Mouse (Mus musculus) limb, embryonic 10.5 days (tissue): Measurements from ENCODE around the gene Krt6a. TPM values are rescaled to one million over a fixed set of nuclear protein-coding genes. Genes with fewer than 3 reads are reported as not detected.
"Not testable (repeated sequence)": the region's sequence is repeated elsewhere in the genome, so short reads cannot be mapped to it uniquely, and the experiment has no call there.

ENCODE experiments used
- DNase-seq: peaks from one replicate; pipeline ENCODE4 v3.0.0-alpha.2; 2017; ENCODE audit warnings: low spot score
- H3K27ac ChIP-seq: fragments of 300-500 bp; sonication (generic); 2 replicates; pipeline ENCODE4 v1.5.1; 2016; ENCODE audit warnings: mild to moderate bottlenecking
- H3K27me3 ChIP-seq: fragments of 300-500 bp; sonication (generic); 2 replicates; pipeline ENCODE4 v1.6.1; 2016; ENCODE audit warnings: low read depth, mild to moderate bottlenecking; ENCODE audit not compliant: poor library complexity, severe bottlenecking
- H3K36me3 ChIP-seq: fragments of 300-500 bp; sonication (generic); 2 replicates; pipeline ENCODE4 v1.6.1; 2016; ENCODE audit warnings: mild to moderate bottlenecking, moderate library complexity
- H3K4me1 ChIP-seq: fragments of 300-500 bp; sonication (generic); 2 replicates; pipeline ENCODE4 v1.6.1; 2016
- H3K4me3 ChIP-seq: fragments of 300-500 bp; sonication (generic); 2 replicates; pipeline ENCODE4 v1.5.1; 2016; ENCODE audit warnings: mild to moderate bottlenecking, moderate library complexity
- H3K9me3 ChIP-seq: fragments of 300-500 bp; sonication (generic); replicated peaks from 2 replicates; pipeline ENCODE4 v1.6.1; 2016; ENCODE audit warnings: mild to moderate bottlenecking
- WGBS: fragments of 180-500 bp; shearing (Covaris S2); methylation state at CpG from one replicate; pipeline ENCODE4 v1.1.7; 2016; 5-methylcytosine and 5-hydroxymethylcytosine counted together
- microRNA-seq: library from miRNA; unstranded; fragments of <30 nt; microRNA quantifications from one replicate; pipeline ENCODE4, GENCODE M21; 2017
- polyA plus RNA-seq: library from polyadenylated mRNA; unstranded; fragments of >200 nt; fragmentation: Nextera tagmentation; extraction: Ambion mirVana; gene quantifications from 2 replicates; pipeline ENCODE4 v1.2.1, GENCODE M21; 2016

Krt6a gene
- polyA plus RNA-seq, 1 experiment from 2014 or later, result 0.13 TPM

DNA sequence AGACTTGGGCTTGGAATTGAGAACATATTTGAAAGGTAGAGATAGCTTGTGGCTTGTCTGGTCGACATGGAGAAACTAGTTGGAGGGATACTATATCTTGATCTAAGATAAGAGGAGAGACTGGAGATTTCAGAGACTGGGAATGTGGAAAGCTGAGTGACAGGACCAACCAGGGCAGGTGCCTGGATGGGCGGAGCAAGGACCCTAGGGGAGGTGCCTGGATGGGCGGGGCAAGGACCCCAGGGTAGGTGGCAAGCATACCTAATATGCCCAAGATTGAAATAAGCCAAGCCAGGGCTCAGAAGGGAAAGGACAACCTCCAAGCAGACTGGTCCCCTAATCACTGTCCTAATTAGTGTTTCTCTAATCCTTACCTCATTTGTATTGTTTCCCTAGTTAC is 5.1 kb upstream of the Krt6a start:
- Histone ChIP-seq H3K4me3 (no peak overlapping the region), H3K9me3 (no peaks in the 10 kb centered on the region), H3K27me3 (no peaks in the 10 kb centered on the region), H3K4me1 (no peaks in the 10 kb centered on the region), H3K36me3 (no peaks in the 10 kb centered on the region), H3K27ac (no peak overlapping the region)
- WGBS, result 79% methylated on average over 3 of the region's 3 CpGs
- DNase-seq, result no peak

DNA sequence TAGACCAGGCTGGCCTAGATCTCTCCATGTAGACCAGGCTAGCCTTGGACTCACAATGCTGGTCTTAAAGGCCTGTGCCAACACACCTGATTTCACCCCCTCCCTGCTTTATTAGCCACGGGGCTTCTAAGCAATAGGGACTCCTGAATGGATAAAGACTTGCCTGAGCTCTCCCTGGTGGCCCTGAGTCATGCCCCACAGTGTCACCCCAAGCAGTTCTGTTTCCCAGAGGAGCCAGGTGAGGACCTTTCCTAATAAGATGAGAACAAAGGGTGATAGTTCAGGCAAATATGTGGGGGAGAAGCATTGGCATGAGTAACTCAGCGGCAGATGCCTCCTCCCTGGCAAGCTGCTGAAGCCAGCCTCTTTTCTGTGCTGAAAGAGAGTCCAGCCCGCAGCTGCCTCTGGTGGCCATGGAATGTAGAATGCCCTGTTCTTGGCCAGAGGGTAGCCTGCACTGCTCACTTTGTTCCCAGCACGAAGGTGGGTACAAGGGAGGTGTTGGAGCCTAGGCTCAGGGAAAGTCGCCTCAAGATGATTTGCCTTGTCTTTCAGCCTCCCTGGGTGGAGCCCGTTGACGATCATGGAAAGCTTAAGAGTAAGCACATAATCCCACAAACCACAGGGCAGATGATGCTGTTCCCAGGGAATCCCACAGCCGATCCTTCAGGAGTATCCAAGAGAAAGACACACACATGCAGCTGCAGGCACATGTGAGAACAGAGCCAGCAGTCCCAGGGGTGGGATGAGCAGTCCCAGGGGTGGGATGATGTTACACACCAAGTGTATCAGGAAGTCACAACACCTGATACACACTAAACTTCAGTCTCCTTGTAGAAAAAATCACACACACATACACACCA is 3.5 kb upstream of the Krt6a start:
- H3K4me3 ChIP-seq, result no peak overlapping the region
- H3K9me3 ChIP-seq, result no peaks in the 10 kb centered on the region
- H3K36me3 ChIP-seq, result no peaks in the 10 kb centered on the region
- no peaks in the 10 kb centered on the region for H3K4me1 ChIP-seq
- H3K27ac ChIP-seq, result no peak overlapping the region
- H3K27me3 ChIP-seq, result no peaks in the 10 kb centered on the region
- 75% methylated on average over 8 of the region's 8 CpGs for WGBS
- DNase-seq, result no peak

DNA sequence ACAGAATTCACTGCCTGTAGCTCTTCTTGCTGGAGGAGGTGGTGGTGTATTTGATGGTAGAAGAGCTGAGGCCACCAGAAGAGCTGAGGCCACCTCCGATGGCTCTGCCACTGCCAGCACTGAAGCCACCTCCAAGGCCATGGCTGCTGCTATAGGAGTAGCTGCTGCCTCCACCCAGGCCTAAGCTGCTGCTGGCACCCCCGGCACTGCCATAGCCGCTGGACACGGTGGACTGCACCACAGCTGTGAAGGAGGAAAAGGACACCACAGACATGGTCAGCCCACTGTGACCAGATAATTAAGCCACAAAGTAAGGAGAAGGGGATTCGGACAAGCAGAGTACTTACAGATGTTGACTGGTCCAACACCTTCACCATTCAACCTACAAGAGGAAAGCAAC is 3.6 kb downstream of the Krt6a start:
- not testable (repeated sequence) for DNase-seq, H3K4me1 ChIP-seq, H3K27me3 ChIP-seq, H3K9me3 ChIP-seq, H3K27ac ChIP-seq, H3K4me3 ChIP-seq, H3K36me3 ChIP-seq
- WGBS, result 91% methylated on average over 5 of the region's 5 CpGs

DNA sequence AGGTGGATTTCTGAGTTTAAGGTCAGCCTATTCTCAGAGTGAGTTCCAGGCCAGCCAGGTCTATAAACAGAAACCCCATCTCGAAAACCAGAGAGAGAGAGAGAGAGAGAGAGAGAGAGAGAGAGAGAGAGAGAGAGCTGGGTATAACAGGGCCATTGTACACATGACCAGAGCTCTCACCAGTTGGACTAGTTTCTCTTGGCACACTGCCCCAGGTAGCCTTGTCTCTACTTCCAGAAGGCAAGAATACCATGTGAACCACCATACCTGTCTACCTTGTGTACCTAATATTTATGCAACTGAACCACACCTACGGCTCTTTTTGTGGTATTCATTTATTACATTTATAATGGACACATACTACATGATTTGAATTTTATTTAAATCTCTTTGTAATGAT is 5.9 kb downstream of the Krt6a start:
- Histone ChIP-seq H3K27ac (no peak overlapping the region), H3K4me1 (no peaks in the 10 kb centered on the region), H3K9me3 (no peaks in the 10 kb centered on the region), H3K4me3 (no peak overlapping the region), H3K36me3 (no peaks in the 10 kb centered on the region), H3K27me3 (no peaks in the 10 kb centered on the region)
- DNase-seq, result no peak
- 80% methylated on average over 2 of the region's 2 CpGs for WGBS

DNA sequence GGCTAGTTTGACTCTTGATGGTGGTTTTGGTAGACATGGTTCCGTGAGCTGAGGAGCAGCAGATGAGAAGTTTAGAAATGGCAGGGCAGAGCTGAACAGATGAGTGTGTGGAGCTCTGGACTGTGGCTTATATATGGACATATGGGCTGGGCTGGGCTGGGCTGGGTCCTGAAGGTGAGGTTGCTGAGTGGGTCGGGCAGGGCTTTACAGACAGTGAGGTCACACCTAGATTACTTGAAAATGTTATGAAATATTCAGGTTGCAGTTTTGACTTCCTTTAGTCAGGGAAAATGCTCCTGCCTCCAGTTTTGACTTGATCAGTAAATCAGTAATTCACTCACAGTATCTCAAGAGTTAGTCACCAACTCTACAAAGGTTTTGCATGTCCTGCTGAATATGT is 13.9 kb downstream of the Krt6a start, which contains the start of gene Krt6b:
Krt6b (minus strand) TSS at position 101 of the 400 bp plus-strand sequence.
- DNase-seq, result no peak
- WGBS, result 92% methylated on average over 2 of the region's 2 CpGs
- Histone ChIP-seq H3K36me3 (no peaks in the 10 kb centered on the region), H3K4me3 (no peak within 1 kb of the TSS), H3K27me3 (no peaks in the 10 kb centered on the region), H3K4me1 (no peaks in the 10 kb centered on the region), H3K27ac (no peak within 1 kb of the TSS), H3K9me3 (no peaks in the 10 kb centered on the region)

DNA sequence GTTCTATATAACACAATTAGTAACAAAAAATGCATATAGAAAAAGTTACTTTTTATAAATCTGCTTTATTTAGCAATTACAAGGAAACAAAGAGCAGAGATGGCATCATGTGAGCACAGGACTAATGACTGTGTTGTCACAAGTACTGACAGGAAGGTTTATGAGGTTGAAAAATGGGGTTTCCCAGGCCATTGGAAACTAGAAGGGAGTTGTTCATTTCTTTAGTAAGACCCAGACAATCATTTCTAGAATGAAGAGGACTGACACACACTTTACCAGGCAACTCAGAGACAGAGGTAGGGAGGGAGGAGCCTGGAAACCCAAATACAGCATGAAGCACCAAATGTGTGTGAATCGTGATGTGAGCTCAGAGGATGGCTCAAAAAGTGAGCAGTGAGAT is 18.1 kb downstream of the Krt6a start:
- H3K9me3 ChIP-seq, result no peaks in the 10 kb centered on the region
- no peak overlapping the region for H3K4me3 ChIP-seq
- 89% methylated on average over 1 of the region's 1 CpGs for WGBS
- no peak overlapping the region for H3K27ac ChIP-seq
- no peaks in the 10 kb centered on the region for H3K27me3 ChIP-seq
- H3K4me1 ChIP-seq, result no peaks in the 10 kb centered on the region
- H3K36me3 ChIP-seq, result no peaks in the 10 kb centered on the region
- no peak for DNase-seq

DNA sequence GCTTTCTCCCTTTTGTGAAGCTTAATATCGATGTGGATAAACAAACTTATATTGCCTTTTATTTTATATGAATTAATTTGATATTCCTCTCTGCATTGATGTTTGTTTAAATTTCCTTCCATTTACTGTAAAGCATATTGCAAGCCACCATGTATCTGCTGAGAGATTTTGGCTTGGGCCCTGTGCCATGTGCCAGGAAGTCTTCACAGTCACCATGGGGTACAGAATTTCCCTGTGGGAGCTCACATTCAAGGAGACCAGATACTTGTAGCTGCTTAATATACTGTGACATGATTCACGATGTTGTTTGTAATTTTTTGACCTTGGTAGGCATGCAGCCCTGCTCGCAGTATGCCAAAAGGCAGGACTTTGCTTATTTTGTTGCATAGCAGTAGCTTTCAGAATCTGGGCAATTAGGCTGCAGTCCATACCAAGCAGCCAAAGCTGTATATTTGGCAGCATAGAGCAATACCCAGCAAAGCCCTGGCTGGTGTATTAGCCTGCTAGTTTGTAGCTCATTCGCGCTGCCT is 41.3 kb downstream of the Krt6a start:
- WGBS, result 89% methylated on average over 5 of the region's 5 CpGs
- no peak for DNase-seq
- Histone ChIP-seq H3K4me1 (no peaks in the 10 kb centered on the region), H3K36me3 (no peaks in the 10 kb centered on the region), H3K9me3 (no peaks in the 10 kb centered on the region), H3K4me3 (no peak overlapping the region), H3K27me3 (no peaks in the 10 kb centered on the region), H3K27ac (no peak overlapping the region)

DNA sequence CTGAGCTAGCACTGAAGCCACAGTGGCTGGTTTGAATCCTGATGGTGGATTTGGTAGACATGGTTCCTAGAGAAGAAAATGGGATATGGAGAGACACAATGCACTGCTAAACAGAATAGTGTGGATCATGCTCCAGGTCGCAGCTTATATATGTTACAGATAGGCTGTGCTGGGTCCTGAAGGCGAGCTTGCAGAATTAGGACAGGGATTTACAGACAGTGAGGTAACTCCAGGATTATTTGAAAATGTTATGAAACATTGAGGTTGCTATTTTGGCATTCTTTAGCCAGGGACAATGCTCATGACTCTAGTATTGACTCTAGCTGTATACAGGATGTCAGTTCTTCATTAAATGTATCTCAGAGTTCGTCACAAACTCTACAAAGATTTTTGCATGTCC is 46.8 kb downstream of the Krt6a start, which contains the start of gene Gm5478:
Gm5478 (minus strand) TSS at position 101 of the 400 bp plus-strand sequence.
- Histone ChIP-seq H3K4me1 (no peaks in the 10 kb centered on the region), H3K27me3 (no peaks in the 10 kb centered on the region), H3K4me3 (no peak within 1 kb of the TSS), H3K9me3 (no peaks in the 10 kb centered on the region), H3K27ac (no peak within 1 kb of the TSS), H3K36me3 (no peaks in the 10 kb centered on the region)
- WGBS, result 83% methylated on average over 3 of the region's 3 CpGs
- no peak for DNase-seq

Small RNA genes lying within 50 kb of the gene (microRNA-seq; reads per million reads assigned to microRNA genes)
- gene Gm44323 (not detected), gene Gm44342 (not detected), gene Gm44383 (not detected), gene Gm44479 (not detected)

Other genes starting within 250 kb of the Krt6a start
- gene Krt88, start 246.6 kb downstream of the Krt6a start, polyA plus RNA-seq, result not detected in 2 replicates
- gene Krt81, start 230.6 kb downstream of the Krt6a start, polyA plus RNA-seq, result not detected in 2 replicates
- not detected in 2 replicates for gene Krt86, start 220.8 kb downstream of the Krt6a start, polyA plus RNA-seq
- not detected in 2 replicates for gene Krt83, start 202.8 kb downstream of the Krt6a start, polyA plus RNA-seq
- gene Gm49425, start 177.0 kb downstream of the Krt6a start, polyA plus RNA-seq, result not detected in 2 replicates
- gene Krt84, start 161.5 kb downstream of the Krt6a start, polyA plus RNA-seq, result not detected in 2 replicates
- not detected in 2 replicates for gene Krt82, start 143.6 kb downstream of the Krt6a start, polyA plus RNA-seq
- 0.08 and 0.31 TPM in 2 replicates for gene Krt90, start 131.4 kb downstream of the Krt6a start, polyA plus RNA-seq
- 0.04 and 0.10 TPM in 2 replicates for gene Krt75, start 120.4 kb downstream of the Krt6a start, polyA plus RNA-seq
- gene Gm5414, start 66.1 kb downstream of the Krt6a start, polyA plus RNA-seq, result not detected in 2 replicates
- gene Gm5478, start 46.9 kb downstream of the Krt6a start, polyA plus RNA-seq, result not detected in 2 replicates
- gene Krt6b, start 14.0 kb downstream of the Krt6a start, polyA plus RNA-seq, result not detected in 2 replicates
- 19.1 and 40.4 TPM in 2 replicates for gene Krt5, start 18.6 kb upstream of the Krt6a start, polyA plus RNA-seq
- not detected in 2 replicates for gene Krt71, start 48.8 kb upstream of the Krt6a start, polyA plus RNA-seq
- gene Krt72, start 92.2 kb upstream of the Krt6a start, polyA plus RNA-seq, result not detected in 2 replicates
- gene Krt73, start 108.0 kb upstream of the Krt6a start, polyA plus RNA-seq, result not detected in 2 replicates
- not detected in 2 replicates for gene Krt2, start 123.9 kb upstream of the Krt6a start, polyA plus RNA-seq
- 0.59 and 0.96 TPM in 2 replicates for gene Krt1, start 156.5 kb upstream of the Krt6a start, polyA plus RNA-seq
- gene Krt77, start 175.4 kb upstream of the Krt6a start, polyA plus RNA-seq, result not detected in 2 replicates
- gene Krt76, start 198.6 kb upstream of the Krt6a start, polyA plus RNA-seq, result not detected in 2 replicates
- gene Krt4, start 230.4 kb upstream of the Krt6a start, polyA plus RNA-seq, result not detected in 2 replicates
- gene Krt79, start 246.0 kb upstream of the Krt6a start, polyA plus RNA-seq, result not detected in 2 replicates